Mouse (Mus musculus) heart, adult 2 months (tissue): ENCODE results near the gene Zfp354b.

Source experiments
- EP300 ChIP-seq: fragments of 200-500 bp; IDR thresholded peaks from 2 replicates; pipeline ENCODE4 v1.6.1; 2011; ENCODE audit warnings: low read depth, low read length, control low read depth; ENCODE audit not compliant: insufficient read depth
- POLR2A ChIP-seq: fragments of 200-500 bp; IDR thresholded peaks from 2 replicates; pipeline ENCODE4 v1.6.1; 2011; ENCODE audit warnings: mild to moderate bottlenecking, low read depth, low read length, control low read depth; ENCODE audit not compliant: insufficient read depth

GRCm38 (mm10) chr11:50939621-50940366 lies 8.4 kb upstream of the Zfp354b start:
- no peak for TF ChIP-seq POLR2A
- TF ChIP-seq EP300 = no peak
